In genomic region chr16:21398345-21399051, GRCm38 (mm10) we compare ENCODE assay signal across 11 mouse cellular contexts. TPM values are rescaled to one million over a fixed set of nuclear protein-coding genes. Genes with fewer than 3 reads are reported as not detected.
DNase-seq lines count a peak whose midpoint lies in the region; ATAC-seq and TF ChIP-seq lines count a peak whose summit lies in the region.
"Had no signal": no experiment of that assay in that cellular context is flagged by ENCODE, and none has a peak within 500 bp of the region (broad histone marks: within the 10 kb centered on the region; RNA-seq: fewer than 3 reads in every experiment).

No protein-coding gene starts in this region.

- no peak for TF ChIP-seq CTCF in forebrain, postnatal 0 days (IDR thresholded peaks at IDR 0.05; ENCODE audit: low read depth)

- H3K4me3 ChIP-seq in forebrain, postnatal 0 days (ENCODE audit: low read depth, low read length): no peak overlapping the region
- no peak overlapping the region for H3K4me3 ChIP-seq in limb, embryonic 15.5 days

- H3K27ac ChIP-seq in forebrain, postnatal 0 days (ENCODE audit: low read depth, low read length): peak overlapping the region; percentile 66
- H3K27ac ChIP-seq in limb, embryonic 15.5 days: 0 out of 2 replicates have a peak overlapping the region, but pooled peaks have one; percentile 24

- H3K9ac ChIP-seq in forebrain, postnatal 0 days: peak overlapping the region; percentile 18; the same call in 1 of the 2 replicates
- H3K9ac ChIP-seq in limb, embryonic 15.5 days: no peak overlapping the region
- H3K9ac ChIP-seq: liver, postnatal 0 days had no signal

- no peaks in the 10 kb centered on the region; the same call in 1 of the 2 replicates for H3K27me3 ChIP-seq in forebrain, postnatal 0 days (ENCODE audit: insufficient read depth, low read length)
- H3K27me3 ChIP-seq in limb, embryonic 15.5 days: no peaks in the 10 kb centered on the region

- H3K4me2 ChIP-seq in forebrain, postnatal 0 days (ENCODE audit: low read depth): no peak overlapping the region
- H3K4me2 ChIP-seq in limb, embryonic 15.5 days: no peak overlapping the region

- 9% methylated on average over 8 of the region's 8 CpGs for whole genome bisulfite sequencing in forebrain, postnatal 0 days
- WGBS in limb, embryonic 15.5 days: 38% methylated on average over 8 of the region's 8 CpGs

- peaks cover 5% of the 10 kb centered on the region; the same call in 1 of the 2 replicates for H3K4me1 ChIP-seq in forebrain, postnatal 0 days (ENCODE audit: insufficient read depth)
- peaks cover 27% of the 10 kb centered on the region for H3K4me1 ChIP-seq in limb, embryonic 15.5 days

- peak; percentile 61 for ATAC-seq in forebrain, postnatal 0 days
- no peak for ATAC-seq in limb, embryonic 15.5 days (ENCODE audit: insufficient number of reproducible peaks, low FRiP score, low TSS enrichment, low read depth)
- no peak for ATAC-seq in granulocyte monocyte progenitor cell, adult 5-6 weeks (replicated peaks; ENCODE audit: poor library complexity, severe bottlenecking)
- ATAC-seq: liver, postnatal 0 days; Patski had no signal

- DNase-seq in 3T3-L1 (ENCODE audit: low read depth, low spot score): peak; percentile 63
- peak; percentile 85 for DNase-seq in Muller cell, postnatal 12 days (ENCODE audit: inconsistent ontology term)
- DNase-seq in forebrain, postnatal 0 days: peak; percentile 47
- DNase-seq in adrenal gland, postnatal 14 days: no peak
- DNase-seq in right cerebral cortex, postnatal 25 days: no peak
- DNase-seq: kidney, postnatal 14 days; liver, postnatal 0 days; thymus, postnatal 14 days had no signal

- H3K36me3 ChIP-seq in forebrain, postnatal 0 days (ENCODE audit: insufficient read depth): no peaks in the 10 kb centered on the region
- no peaks in the 10 kb centered on the region for H3K36me3 ChIP-seq in limb, embryonic 15.5 days

- no peaks in the 10 kb centered on the region for H3K9me3 ChIP-seq in forebrain, postnatal 0 days (ENCODE audit: low read length)
- no peaks in the 10 kb centered on the region for H3K9me3 ChIP-seq in limb, embryonic 15.5 days

RNA-seq across cellular contexts. Expression of gene Vps8, which starts 24.4 kb away (rescaled TPM):
- 35.9 and 37.9 TPM in 2 replicates for total RNA-seq in forebrain, postnatal 0 days (2014; rRNA removed)
- 20.7 and 24.2 TPM in 2 replicates for polyA plus RNA-seq in forebrain, postnatal 0 days (2015; fragmentation: Nextera tagmentation; extraction: Ambion mirVana)
- 14.5 and 16.5 TPM in 2 replicates for polyA plus RNA-seq in limb, embryonic 15.5 days (2015; fragmentation: Nextera tagmentation; extraction: Ambion mirVana)
- total RNA-seq in granulocyte monocyte progenitor cell, adult 5-6 weeks (2014; fragmentation: Nextera tagmentation): 15.7 and 30.6 TPM in 2 replicates
- 15.7 and 24.6 TPM in 2 replicates for total RNA-seq in granulocyte monocyte progenitor cell, adult 5-6 weeks (2017)
- total RNA-seq in adrenal gland, postnatal 14 days (2021): 16.4 and 22.6 TPM in 2 replicates

Comparison
In these comparisons a context has a peak if more than half of its experiments do, and no peak if none do; other contexts are left out.
1. DNase-seq: peak in 3T3-L1 (single experiment), Muller cell, postnatal 12 days (single experiment) and forebrain, postnatal 0 days (single experiment); none in adrenal gland, postnatal 14 days (single experiment) and right cerebral cortex, postnatal 25 days (single experiment).